Mouse (Mus musculus) E14TG2a.4 (cell line): ENCODE results near the gene Pla2g10.

ENCODE experiments used
- CTCF ChIP-seq: conservative IDR thresholded peaks from 2 replicates; pipeline ENCODE4 v1.5.1; 2014; ENCODE audit warnings: low read length
- NANOG ChIP-seq: IDR thresholded peaks from 2 replicates; pipeline ENCODE4 v1.6.1; 2014; ENCODE audit warnings: borderline replicate concordance, low read length, mixed read lengths
- POU5F1 ChIP-seq: IDR thresholded peaks from 2 replicates; pipeline ENCODE4 v1.6.1; 2014; ENCODE audit warnings: low read length, borderline replicate concordance

- TF ChIP-seq CTCF: no peak
- no peak for TF ChIP-seq NANOG
- no peak for TF ChIP-seq POU5F1
Observed at GRCm38 (mm10) chr16:13671685-13672385, 58.9 kb downstream of the Pla2g10 start, which contains the start of the genes Bfar and 3110001I22Rik.
